Mouse (Mus musculus): ENCODE results near the gene Aen. TPM values are rescaled to one million over a fixed set of nuclear protein-coding genes. Genes with fewer than 3 reads are reported as not detected.

Gene Aen
- total and polyA plus RNA-seq, 3 experiments: 69.1 to 74.2 (median 72.9) TPM

- TF ChIP-seq USF2 (conservative IDR thresholded peaks at IDR 0.05; ENCODE audit: low read depth, low read length) (no peak), GABPA (IDR thresholded peaks at IDR 0.05; ENCODE audit: insufficient replicate concordance, low read depth, low read length) (no peak)
These were observed 23.0 kb downstream of the Aen start (continued) for GRCm38 (mm10) chr7:78918686-78919085.

DNA sequence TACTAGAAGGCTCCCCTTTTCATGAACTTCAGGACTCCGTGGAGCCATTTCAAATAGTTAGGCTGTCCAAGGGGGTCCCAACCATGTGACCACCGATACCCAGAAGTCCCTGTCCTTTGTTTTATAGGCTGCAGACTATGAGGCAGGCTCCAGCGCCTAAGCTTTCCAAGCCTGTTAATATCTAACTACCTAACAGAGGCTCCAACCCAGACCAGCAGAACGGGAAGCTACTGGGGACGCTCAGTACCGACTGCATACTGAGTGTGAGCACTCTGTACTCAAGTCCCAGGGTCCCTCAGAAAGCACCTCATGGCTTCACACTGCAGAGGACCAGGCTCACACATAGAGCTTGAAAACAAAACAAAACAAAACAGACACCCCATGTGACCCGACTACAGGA is 26.9 kb downstream of the Aen start:
- H3K36me3 ChIP-seq (replicated peaks in 1 of 2; ENCODE audit: control insufficient read depth in 1 of 2, insufficient read depth in 1 of 2, low read length in 1 of 2): peaks cover 0 to 11% of the 10 kb centered on the region in 2 experiments
- H3K4me2 ChIP-seq (ENCODE audit: insufficient read depth, low read depth, poor library complexity, severe bottlenecking): no peak overlapping the region
- H3K9me3 ChIP-seq (replicated peaks; ENCODE audit: low read length): no peaks in the 10 kb centered on the region
- no peak overlapping the region for H3K4me3 ChIP-seq (replicated peaks in 1 of 3; ENCODE audit: low read depth in 2 of 3, low read length in 2 of 3, poor library complexity in 1 of 3)
- no peak for TF ChIP-seq CTCF (conservative IDR thresholded peaks at IDR 0.05 in 1 of 2, IDR thresholded peaks at IDR 0.05 in 1 of 2; ENCODE audit: low read depth in 2 of 2, low read length in 2 of 2)
- no peak for TF ChIP-seq NELFE (IDR thresholded peaks at IDR 0.05; ENCODE audit: low read depth, low read length)
- TF ChIP-seq HCFC1 (IDR thresholded peaks at IDR 0.05; ENCODE audit: low read depth, low read length): no peak
- no peak for TF ChIP-seq MXI1 (IDR thresholded peaks at IDR 0.05; ENCODE audit: low read depth, low read length)
- TF ChIP-seq EP300 (IDR thresholded peaks at IDR 0.05; ENCODE audit: low read length): no peak
- TF ChIP-seq RAD21 (IDR thresholded peaks at IDR 0.05; ENCODE audit: low read depth, low read length): no peak
- TF ChIP-seq CHD1 (IDR thresholded peaks at IDR 0.05; ENCODE audit: low read depth, low read length): no peak
- no peak for TF ChIP-seq KAT2A (IDR thresholded peaks at IDR 0.05; ENCODE audit: insufficient replicate concordance, low read length)
- TF ChIP-seq RCOR1 (conservative IDR thresholded peaks at IDR 0.05; ENCODE audit: low read depth, low read length): no peak
- TF ChIP-seq ZC3H11A (IDR thresholded peaks at IDR 0.05; ENCODE audit: low read depth, low read length): no peak
- TF ChIP-seq POLR2A (IDR thresholded peaks at IDR 0.05; ENCODE audit: low read depth, low read length): no peak
- TF ChIP-seq TBP (conservative IDR thresholded peaks at IDR 0.05; ENCODE audit: low read depth, low read length): no peak
- TF ChIP-seq NRF1 (IDR thresholded peaks at IDR 0.05; ENCODE audit: low read depth, low read length): no peak
- no peak for TF ChIP-seq JUND (conservative IDR thresholded peaks at IDR 0.05; ENCODE audit: low read depth, low read length)
- no peak for TF ChIP-seq SIN3A (IDR thresholded peaks at IDR 0.05; ENCODE audit: low read length)
- TF ChIP-seq BHLHE40 (IDR thresholded peaks at IDR 0.05; ENCODE audit: low read depth, low read length): no peak
- no peak for TF ChIP-seq MAZ (IDR thresholded peaks at IDR 0.05; ENCODE audit: low read depth, low read length)
- TF ChIP-seq ZNF384 (IDR thresholded peaks at IDR 0.05; ENCODE audit: low read depth, low read length): no peak
- in situ Hi-C loops (cut with MboI; ENCODE audit: low pct_ligation_motif_present, low pct_unique_long_range_greater_than_20kb, low sequenced_read_pairs) (loop anchor here (25.0 kb wide), 1 partner anchor 440 kb away; no protein-coding TSS in a partner anchor), dilution Hi-C loops (cut with MboI; ENCODE audit: extremely low pct_ligation_motif_present, extremely low pct_unique_long_range_greater_than_20kb, low sequenced_read_pairs) (no loop called here)
- H3K9ac ChIP-seq (ENCODE audit: insufficient read depth, low read depth): no peak overlapping the region
- peaks cover 16 to 28% of the 10 kb centered on the region in 2 experiments for H3K4me1 ChIP-seq (ENCODE audit: control insufficient read depth in 1 of 2, insufficient read depth in 2 of 2)
- H3K27me3 ChIP-seq (replicated peaks): peaks cover 25% of the 10 kb centered on the region
- H3K79me2 ChIP-seq (replicated peaks; ENCODE audit: control insufficient read depth, extremely low read depth, insufficient read depth, poor library complexity, severe bottlenecking): no peaks in the 10 kb centered on the region
- no peak for DNase-seq (ENCODE audit: extremely low read depth)
- no peak overlapping the region for H3K27ac ChIP-seq (ENCODE audit: insufficient read depth, low read depth)

GRCm38 (mm10) chr7:78924300-78924699 is 28.6 kb downstream of the Aen start:
- dilution Hi-C loops (cut with MboI; ENCODE audit: extremely low pct_ligation_motif_present, extremely low pct_unique_long_range_greater_than_20kb, low sequenced_read_pairs): no loop called here

More at GRCm38 (mm10) chr7:78924300-78924699, 28.6 kb downstream of the Aen start:
- Histone ChIP-seq H3K79me2 (replicated peaks; ENCODE audit: control insufficient read depth, extremely low read depth, insufficient read depth, poor library complexity, severe bottlenecking) (no peaks in the 10 kb centered on the region), H3K27me3 (replicated peaks) (peaks cover 40% of the 10 kb centered on the region), H3K9me3 (replicated peaks; ENCODE audit: low read length) (no peaks in the 10 kb centered on the region), H3K4me3 (replicated peaks in 1 of 3; ENCODE audit: low read depth in 2 of 3, low read length in 2 of 3, poor library complexity in 1 of 3) (no peak overlapping the region), H3K27ac (ENCODE audit: insufficient read depth, low read depth) (no peak overlapping the region), H3K9ac (ENCODE audit: insufficient read depth, low read depth) (no peak overlapping the region), H3K4me1 (ENCODE audit: control insufficient read depth in 1 of 2, insufficient read depth in 2 of 2) (peaks cover under 1 to 10% of the 10 kb centered on the region in 2 experiments; a peak in 3 of 4 replicates), H3K4me2 (ENCODE audit: insufficient read depth, low read depth, poor library complexity, severe bottlenecking) (no peak overlapping the region), H3K36me3 (replicated peaks in 1 of 2; ENCODE audit: control insufficient read depth in 1 of 2, insufficient read depth in 1 of 2, low read length in 1 of 2) (peaks cover 0 to 7% of the 10 kb centered on the region in 2 experiments)
- TF ChIP-seq RAD21 (IDR thresholded peaks at IDR 0.05; ENCODE audit: low read depth, low read length) (peak; percentile 90), CTCF (conservative IDR thresholded peaks at IDR 0.05 in 1 of 2, IDR thresholded peaks at IDR 0.05 in 1 of 2; ENCODE audit: low read depth in 2 of 2, low read length in 2 of 2) (peak; percentile 68 to 89), MAX (IDR thresholded peaks at IDR 0.05; ENCODE audit: low read length) (no peak), SMC3 (IDR thresholded peaks at IDR 0.05; ENCODE audit: low read depth, low read length) (peak; percentile 83)
- in situ Hi-C loops (cut with MboI; ENCODE audit: low pct_ligation_motif_present, low pct_unique_long_range_greater_than_20kb, low sequenced_read_pairs): loop anchor here (25.0 kb wide), 1 partner anchor 438 kb away; no protein-coding TSS in a partner anchor
- peak; percentile 69 for DNase-seq (ENCODE audit: extremely low read depth)

Data from CH12.LX (cell line).